Mouse (Mus musculus) ES-E14 (cell line): ENCODE data around the gene Pde4d. TPM values are rescaled to one million over a fixed set of nuclear protein-coding genes. Genes with fewer than 3 reads are reported as not detected.

Experiments used
- DNase-seq: peaks from one replicate; pipeline ENCODE4 v3.0.0-alpha.2; 2013; ENCODE audit warnings: low read depth, low spot score
- H3K27ac ChIP-seq: 2 replicates; pipeline ENCODE4 v1.5.1; 2012; ENCODE audit warnings: low read depth, mild to moderate bottlenecking, low read length, moderate library complexity, mixed read lengths; ENCODE audit not compliant: poor library complexity, insufficient read depth, severe bottlenecking
- H3K36me3 ChIP-seq: 2 replicates; pipeline ENCODE4 v1.6.1; 2012; ENCODE audit warnings: mild to moderate bottlenecking, low read length, moderate library complexity, mixed read lengths; ENCODE audit not compliant: control insufficient read depth, poor library complexity, insufficient read depth, severe bottlenecking
- H3K4me1 ChIP-seq, 2 experiments: fragments of 150-350 bp in 1 of 2; sonication (generic) in 1 of 2; 2 replicates each; pipeline ENCODE4 v1.6.1; 2012; ENCODE audit warnings: low read length in 2 of 2, mild to moderate bottlenecking in 1 of 2, mixed read lengths in 1 of 2; ENCODE audit not compliant: control insufficient read depth in 2 of 2, insufficient read depth in 2 of 2, poor library complexity in 1 of 2
- H3K4me3 ChIP-seq, 2 experiments: fragments of 150-350 bp in 1 of 2; sonication (generic) in 1 of 2; 2 replicates each; pipeline ENCODE4 v1.5.1; 2012; ENCODE audit warnings: low read length in 2 of 2, low read depth in 1 of 2, mild to moderate bottlenecking in 1 of 2, mixed read lengths in 1 of 2; ENCODE audit not compliant: insufficient read depth in 1 of 2, poor library complexity in 1 of 2, severe bottlenecking in 1 of 2
- H3K9ac ChIP-seq: 2 replicates; pipeline ENCODE4 v1.6.1; 2012; ENCODE audit warnings: low read depth, mild to moderate bottlenecking, low read length, mixed read lengths; ENCODE audit not compliant: poor library complexity, insufficient read depth, severe bottlenecking
- H3K9me3 ChIP-seq: fragments of 150-350 bp; sonication (generic); 2 replicates; pipeline ENCODE4 v1.6.1; 2012; ENCODE audit warnings: low read depth, mild to moderate bottlenecking, low read length; ENCODE audit not compliant: control insufficient read depth, insufficient read depth
- CHD2 ChIP-seq: IDR thresholded peaks from 2 replicates; pipeline ENCODE4 v1.6.1; 2014; ENCODE audit warnings: mild to moderate bottlenecking, low read depth, low read length, inconsistent platforms
- HCFC1 ChIP-seq: IDR thresholded peaks from 2 replicates; pipeline ENCODE4 v1.6.1; 2012; ENCODE audit warnings: low read length, inconsistent platforms, borderline replicate concordance; ENCODE audit not compliant: insufficient read depth
- MAFK ChIP-seq: IDR thresholded peaks from 2 replicates; pipeline ENCODE4 v1.6.1; 2014; ENCODE audit warnings: mild to moderate bottlenecking, low read depth, low read length, inconsistent platforms; ENCODE audit not compliant: insufficient read depth
- ZC3H11A ChIP-seq: IDR thresholded peaks from 2 replicates; pipeline ENCODE4 v1.6.1; 2012; ENCODE audit warnings: low read depth, mild to moderate bottlenecking, inconsistent platforms, low read length, borderline replicate concordance
- ZNF384 ChIP-seq: IDR thresholded peaks from 2 replicates; pipeline ENCODE4 v1.6.1; 2012; ENCODE audit warnings: low read depth, low read length, inconsistent platforms
- in situ Hi-C, 2 experiments: fragments of 600-800 bp; cut with MboI; formaldehyde crosslinking; loops; one replicate each; pipeline ENCODE4 v1.15.1; 2025; ENCODE audit warnings: low sequenced_read_pairs in 2 of 2, inconsistent platforms in 1 of 2; ENCODE audit not compliant: unreplicated experiment in 2 of 2
- total RNA-seq: library from RNA; depleted of rRNA; stranded (reverse); fragments of 300-350 nt; gene quantifications from 2 replicates; pipeline ENCODE4 v1.2.3, GENCODE M21; 2012

Gene Pde4d
- total RNA-seq, 1 experiment: 10.4 TPM

- no peak for TF ChIP-seq ZNF384
- no peak for TF ChIP-seq ZC3H11A
- TF ChIP-seq CHD2: no peak
- TF ChIP-seq MAFK: no peak
- no peak for TF ChIP-seq HCFC1
- DNase-seq: no peak
- H3K36me3 ChIP-seq: no peaks in the 10 kb centered on the region
- H3K9ac ChIP-seq: no peak overlapping the region
- no peaks in the 10 kb centered on the region for H3K4me1 ChIP-seq
- in situ Hi-C loops: no loop called here
- H3K4me3 ChIP-seq: no peak overlapping the region
- H3K9me3 ChIP-seq: no peaks in the 10 kb centered on the region
- H3K27ac ChIP-seq: no peak overlapping the region
Observed at GRCm38 (mm10) chr13:109024703-109025102, 575.0 kb downstream of the Pde4d start.

DNA sequence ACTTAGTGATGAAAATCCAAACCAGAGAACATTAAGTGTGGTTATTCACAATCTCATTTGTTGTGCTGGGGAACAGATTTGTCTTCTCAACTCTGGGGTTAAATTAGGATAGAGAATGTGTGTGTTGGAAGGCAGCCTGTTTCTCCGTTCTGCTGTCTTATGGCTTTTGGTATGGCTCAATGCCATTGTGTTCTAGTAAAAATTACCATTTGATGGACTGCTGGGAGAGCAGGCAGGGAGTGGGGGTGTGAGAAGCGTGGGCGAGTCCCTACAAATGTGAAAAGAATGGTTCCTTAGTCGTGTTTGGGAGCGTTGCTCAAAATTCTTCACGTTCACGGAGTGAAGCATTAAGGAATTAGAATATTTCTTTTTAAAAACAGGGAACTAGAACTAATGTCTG is 597.4 kb downstream of the Pde4d start:
- TF ChIP-seq CHD2: no peak
- TF ChIP-seq ZC3H11A: no peak
- no peak for TF ChIP-seq MAFK
- TF ChIP-seq HCFC1: no peak
- TF ChIP-seq ZNF384: no peak
- no peak for DNase-seq
- Histone ChIP-seq H3K4me1 (no peaks in the 10 kb centered on the region), H3K36me3 (no peaks in the 10 kb centered on the region), H3K4me3 (no peak overlapping the region), H3K9ac (no peak overlapping the region), H3K9me3 (no peaks in the 10 kb centered on the region), H3K27ac (no peak overlapping the region)
- in situ Hi-C loops: no loop called here

DNA sequence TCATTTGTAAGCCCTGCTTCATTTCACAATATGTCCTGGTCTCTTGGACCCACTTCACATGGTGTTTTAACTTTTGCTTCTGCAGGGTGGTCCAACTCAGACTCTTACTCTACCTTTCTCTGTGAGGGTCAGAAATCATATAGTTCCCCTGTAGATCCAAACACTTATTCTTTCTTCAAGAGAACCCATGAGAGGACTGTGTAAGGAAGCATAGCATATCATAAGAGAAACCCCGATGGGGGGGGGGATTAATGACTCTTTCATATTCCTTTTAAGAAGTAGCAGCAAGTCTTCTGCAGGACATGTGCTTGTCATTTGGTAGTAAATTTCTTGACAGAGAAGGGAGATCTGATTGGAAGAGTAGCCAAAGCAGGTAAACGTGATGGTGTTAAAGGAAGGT is 603.1 kb downstream of the Pde4d start:
- TF ChIP-seq CHD2 (no peak), HCFC1 (no peak), MAFK (no peak), ZC3H11A (no peak), ZNF384 (no peak)
- Histone ChIP-seq H3K9me3 (no peaks in the 10 kb centered on the region), H3K4me1 (no peaks in the 10 kb centered on the region), H3K4me3 (no peak overlapping the region), H3K36me3 (no peaks in the 10 kb centered on the region), H3K27ac (no peak overlapping the region), H3K9ac (no peak overlapping the region)
- in situ Hi-C loops: no loop called here
- DNase-seq: no peak

- TF ChIP-seq HCFC1: no peak
- no peak for TF ChIP-seq ZNF384
- TF ChIP-seq ZC3H11A: no peak
- TF ChIP-seq MAFK: no peak
- no peak for TF ChIP-seq CHD2
- H3K4me3 ChIP-seq: no peak overlapping the region
- no peak overlapping the region for H3K27ac ChIP-seq
- H3K4me1 ChIP-seq: no peaks in the 10 kb centered on the region
- H3K9me3 ChIP-seq: no peaks in the 10 kb centered on the region
- no peaks in the 10 kb centered on the region for H3K36me3 ChIP-seq
- DNase-seq: no peak
- H3K9ac ChIP-seq: no peak overlapping the region
- in situ Hi-C loops: no loop called here
Observed at GRCm38 (mm10) chr13:109053242-109054018, 603.7 kb downstream of the Pde4d start.

- Histone ChIP-seq H3K9me3 (no peaks in the 10 kb centered on the region), H3K9ac (no peak overlapping the region), H3K4me3 (no peak overlapping the region), H3K36me3 (no peaks in the 10 kb centered on the region), H3K27ac (no peak overlapping the region), H3K4me1 (no peaks in the 10 kb centered on the region)
- in situ Hi-C loops: no loop called here
- DNase-seq: no peak
- no peak for TF ChIP-seq MAFK
Observed at GRCm38 (mm10) chr13:109058045-109058444, 608.3 kb downstream of the Pde4d start.
